Mouse (Mus musculus): ENCODE results near the gene Tm7sf2. TPM values are rescaled to one million over a fixed set of nuclear protein-coding genes. Genes with fewer than 3 reads are reported as not detected.

Tm7sf2 gene
- polyA plus RNA-seq (2017; shearing (Covaris generic)), result 1 to 10 TPM; 5.6 to 7.2 (median 6.9) TPM

DNA sequence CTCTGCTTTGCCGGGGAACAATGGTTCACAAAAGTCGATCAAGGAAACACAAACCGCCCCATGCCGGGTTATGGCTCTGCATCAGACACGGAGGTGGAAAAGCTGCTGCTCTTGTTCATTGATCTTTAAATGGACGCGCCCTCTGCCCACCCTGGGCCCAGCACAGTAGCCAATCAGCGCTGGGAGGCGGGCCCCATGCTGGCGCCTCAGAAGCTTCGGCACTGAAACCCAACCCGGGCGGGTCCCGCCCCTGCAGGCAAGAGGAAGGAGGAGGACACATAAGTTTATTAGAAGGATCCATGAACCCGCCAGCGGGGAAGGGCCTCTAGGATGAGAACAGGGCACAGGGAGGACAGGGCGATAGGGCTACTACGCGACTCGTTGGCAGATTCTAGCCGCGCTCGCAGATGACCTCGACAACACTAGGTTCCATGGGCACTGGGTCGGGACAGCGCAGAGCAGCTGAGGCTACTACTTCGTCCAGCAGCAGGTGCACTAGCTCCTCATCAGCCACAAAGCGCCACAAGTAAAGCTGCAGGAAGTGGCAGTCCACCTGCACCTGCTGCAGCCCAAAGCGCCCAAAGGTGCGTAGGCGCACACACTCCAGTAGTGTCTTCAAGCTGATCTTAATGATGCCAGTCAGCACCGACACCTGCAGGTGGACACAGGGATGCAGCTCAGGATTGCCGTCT, at the start of gene Tm7sf2:
Gene Tm7sf2, minus strand, starts transcription at position 650 of the 692 bp plus-strand sequence.
- ATAC-seq, result peak; percentile 91

DNA sequence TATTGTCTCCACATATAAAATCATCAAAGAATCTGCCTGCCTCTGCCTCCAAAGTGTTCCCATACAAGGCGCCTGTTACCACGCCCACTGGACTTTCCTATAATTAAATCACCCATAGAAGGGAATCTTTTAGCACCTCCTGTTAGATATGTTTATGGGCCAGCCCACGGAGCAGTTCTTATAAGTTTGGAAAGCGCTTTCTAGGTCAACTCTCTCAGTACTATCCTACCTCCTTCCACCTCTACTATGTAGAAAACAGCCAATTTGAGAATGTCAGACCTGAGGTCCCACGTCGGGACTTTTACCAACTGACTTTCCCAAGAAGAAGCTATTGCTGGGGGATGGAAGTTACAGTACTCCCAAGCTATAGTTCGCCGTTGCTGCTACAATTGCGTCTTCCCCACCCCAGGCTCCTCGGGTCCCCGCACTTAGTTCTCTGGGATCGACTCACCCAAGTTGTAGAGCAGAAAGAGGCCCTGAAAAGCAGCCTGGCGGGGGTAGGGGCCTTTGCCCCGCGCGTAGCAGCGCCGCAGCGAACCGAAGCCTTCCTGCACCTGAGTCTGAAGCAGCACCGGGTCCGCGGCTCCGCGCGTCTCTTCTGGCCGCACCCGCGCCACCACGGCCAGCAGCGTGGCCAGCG, 49.3 kb upstream of the Tm7sf2 start:
- no peak for ATAC-seq

DNA sequence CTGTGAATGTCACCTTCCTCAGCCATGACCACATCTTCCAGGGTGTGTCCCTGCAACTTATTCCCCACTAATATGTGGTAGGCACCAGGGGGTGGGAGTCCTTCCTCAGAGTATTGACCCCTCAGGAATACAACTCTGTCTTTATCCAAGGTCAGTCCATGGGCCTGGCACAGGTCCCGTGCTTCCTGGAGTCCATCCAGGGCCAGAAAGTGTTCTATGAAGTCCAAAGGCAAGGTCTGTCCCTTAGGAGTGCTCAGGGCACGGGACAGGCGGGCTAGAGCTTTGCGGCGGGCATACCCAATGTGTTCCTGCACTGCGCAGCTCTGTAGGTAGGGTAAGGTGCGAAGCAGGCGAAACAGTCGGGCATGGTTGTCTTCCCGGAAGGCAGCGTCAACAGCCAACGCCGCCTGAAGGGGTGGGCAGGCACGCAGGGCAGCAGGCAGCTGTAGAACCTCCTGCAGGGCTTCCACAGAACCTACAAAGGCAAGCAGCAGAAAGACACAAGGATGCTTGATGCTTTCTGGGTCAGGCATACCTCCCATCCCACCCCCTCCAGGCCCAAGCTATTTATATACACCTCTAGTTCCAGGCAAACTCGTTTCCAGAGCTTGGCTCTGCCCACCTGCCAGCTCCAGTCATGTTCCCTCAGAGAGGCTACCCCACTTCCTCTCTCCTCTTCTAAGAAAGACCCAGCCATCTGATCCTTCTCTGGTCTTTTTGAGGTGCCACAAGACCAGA, 48.1 kb upstream of the Tm7sf2 start:
- no peak for ATAC-seq

DNA sequence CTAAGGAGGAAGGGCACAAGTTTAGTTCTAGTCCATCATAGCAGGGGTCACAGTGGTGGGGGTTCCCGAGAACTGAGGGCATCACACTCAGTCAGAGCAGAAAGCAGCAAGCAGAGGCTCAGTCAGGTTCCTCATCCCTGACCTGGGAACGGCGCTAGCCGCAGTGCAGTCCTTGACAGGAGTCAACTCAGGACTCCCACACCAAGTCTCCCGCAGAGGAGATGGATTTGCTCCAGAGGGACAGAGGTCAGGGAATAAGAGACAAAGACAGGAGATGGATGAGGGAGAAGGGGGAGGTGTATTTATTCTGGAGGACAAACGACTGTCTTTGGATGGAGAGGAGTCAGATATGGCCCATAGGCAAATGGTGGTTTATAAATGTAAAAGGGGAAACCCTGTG, 44.9 kb upstream of the Tm7sf2 start:
- no peak for ATAC-seq

DNA sequence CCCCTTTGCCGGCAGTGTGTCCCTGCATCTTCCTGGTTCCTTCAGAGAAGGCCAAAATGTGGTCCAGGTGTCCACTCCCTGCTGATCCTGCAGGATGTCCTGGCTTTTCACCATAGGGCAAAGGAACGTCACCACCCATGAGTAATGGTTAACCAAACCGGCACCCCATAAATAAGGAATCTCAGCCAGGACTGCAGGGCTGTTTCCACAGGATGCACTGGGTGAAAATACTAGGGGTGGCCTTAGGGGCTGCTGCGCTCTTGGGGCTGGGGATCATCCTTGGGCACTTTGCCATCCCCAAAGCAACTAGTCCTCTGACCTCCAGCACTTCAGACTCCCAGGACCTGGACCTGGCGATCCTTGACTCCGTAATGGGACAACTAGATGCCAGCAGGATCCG, 37.4 kb upstream of the Tm7sf2 start, which contains the start of gene Naaladl1:
Gene Naaladl1, plus strand, starts transcription at position 197 of the 400 bp plus-strand sequence.
- ATAC-seq, result no peak

DNA sequence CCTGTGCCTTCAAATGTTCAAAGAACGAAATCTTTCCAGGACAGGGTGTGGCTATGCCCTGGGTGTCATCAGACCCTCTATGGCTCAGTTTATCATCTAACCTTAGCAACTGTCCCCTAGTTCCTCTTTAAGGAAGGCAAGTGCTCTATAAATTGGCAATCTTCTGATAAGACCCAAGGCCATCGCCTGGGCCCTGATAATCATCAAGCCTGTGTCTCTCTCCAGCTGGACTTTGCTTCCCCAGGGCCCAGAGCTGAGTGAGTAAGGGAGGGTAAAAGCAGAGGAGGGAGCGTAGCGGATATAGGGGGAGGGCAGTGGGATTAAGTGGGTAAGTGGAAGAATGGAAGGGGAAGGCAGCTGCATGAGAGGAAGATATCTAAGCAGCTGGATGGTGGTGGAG, 36.3 kb upstream of the Tm7sf2 start:
- no peak for ATAC-seq

DNA sequence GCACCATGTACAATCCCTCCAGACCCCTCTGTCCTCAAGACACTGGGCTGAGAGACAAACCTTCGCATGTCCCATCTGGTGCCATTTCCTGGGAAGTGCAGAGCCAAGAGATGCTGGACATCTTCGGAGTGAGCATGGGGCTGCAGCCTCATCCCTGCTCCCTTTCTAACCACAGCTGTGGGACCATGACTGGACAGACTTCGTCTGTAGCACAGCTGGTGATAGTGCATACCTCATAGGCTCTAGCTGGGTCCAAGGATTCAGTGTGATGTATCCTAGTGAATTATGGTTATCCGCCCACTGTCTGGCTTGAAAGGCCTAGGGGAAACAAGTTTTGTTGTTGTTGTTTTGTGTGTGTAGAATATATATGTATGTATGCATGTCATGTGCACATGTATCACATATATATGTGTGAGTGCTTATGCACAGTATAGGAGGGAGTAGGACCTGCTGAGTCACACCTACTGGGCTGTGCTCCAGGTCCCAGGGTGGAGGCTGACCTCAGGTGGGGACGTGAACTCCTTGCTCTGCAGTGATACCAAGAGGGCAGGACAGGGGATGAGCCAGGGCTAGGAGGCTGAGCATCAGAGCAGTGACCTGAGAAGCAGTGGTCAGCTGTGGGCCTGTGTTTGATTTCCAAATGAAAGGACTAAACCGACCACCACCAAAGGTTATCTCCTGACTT, 34.1 kb upstream of the Tm7sf2 start:
- ATAC-seq, result no peak

DNA sequence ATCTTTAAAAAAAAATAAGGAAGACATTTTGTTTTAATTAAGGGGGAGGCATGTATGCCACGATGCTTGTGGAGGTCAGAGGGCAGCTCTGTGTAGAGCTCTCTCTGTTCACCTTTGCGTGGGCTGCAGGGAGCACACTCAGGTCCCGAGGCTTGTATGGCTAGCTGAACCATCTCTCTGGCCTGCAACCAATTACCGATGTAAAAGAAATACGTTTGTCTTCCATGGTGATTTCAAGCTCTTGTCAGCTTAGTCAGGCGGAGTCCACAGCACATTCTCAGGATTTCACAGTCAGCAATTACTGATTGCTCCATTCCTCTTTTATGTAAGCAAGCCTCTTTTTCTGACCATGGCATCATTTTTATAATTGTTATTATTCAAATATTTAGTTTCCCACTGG, 33.0 kb upstream of the Tm7sf2 start:
- no peak for ATAC-seq

DNA sequence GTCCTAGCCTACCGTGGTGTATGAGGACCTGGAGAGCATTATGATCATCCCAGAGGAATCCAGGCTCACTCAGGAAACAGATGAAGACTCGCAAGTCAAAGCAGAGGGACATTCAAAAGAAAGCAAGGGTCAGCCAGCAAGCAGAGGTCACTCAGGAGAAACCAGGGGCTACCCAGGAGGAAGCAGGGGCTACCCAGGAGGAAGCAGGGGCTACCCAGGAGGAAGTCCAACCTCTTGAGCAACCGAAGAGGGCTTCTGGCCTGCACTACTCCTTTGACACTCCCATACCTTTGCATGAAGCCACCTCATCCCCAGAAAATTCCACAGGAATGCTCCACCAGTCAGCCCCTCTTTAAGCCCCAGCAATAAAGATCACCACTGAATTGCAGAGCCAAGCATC, 29.7 kb upstream of the Tm7sf2 start:
- no peak for ATAC-seq

DNA sequence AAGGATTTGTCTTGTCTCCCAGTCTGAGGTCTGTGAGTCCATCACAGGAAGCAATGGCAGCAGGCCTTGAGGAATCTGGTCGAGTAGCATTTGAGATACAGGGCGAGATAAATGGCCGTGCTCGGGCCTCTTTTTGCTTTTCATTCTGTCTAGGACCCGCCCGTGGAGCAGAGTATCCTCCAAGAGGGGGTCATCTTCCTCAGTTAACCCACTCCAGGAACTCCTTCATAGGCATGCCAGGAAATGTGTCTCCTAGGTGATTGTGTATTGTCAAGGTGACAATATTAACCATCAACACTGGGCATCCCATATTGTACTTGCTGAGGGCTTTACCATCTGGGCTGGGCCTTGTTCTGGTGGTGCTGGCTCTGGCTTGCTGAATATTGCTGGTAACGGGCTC, 25.9 kb upstream of the Tm7sf2 start, which contains the start of gene AC131692.1:
Gene AC131692.1, plus strand, starts transcription at position 301 of the 400 bp plus-strand sequence.
- no peak for ATAC-seq

DNA sequence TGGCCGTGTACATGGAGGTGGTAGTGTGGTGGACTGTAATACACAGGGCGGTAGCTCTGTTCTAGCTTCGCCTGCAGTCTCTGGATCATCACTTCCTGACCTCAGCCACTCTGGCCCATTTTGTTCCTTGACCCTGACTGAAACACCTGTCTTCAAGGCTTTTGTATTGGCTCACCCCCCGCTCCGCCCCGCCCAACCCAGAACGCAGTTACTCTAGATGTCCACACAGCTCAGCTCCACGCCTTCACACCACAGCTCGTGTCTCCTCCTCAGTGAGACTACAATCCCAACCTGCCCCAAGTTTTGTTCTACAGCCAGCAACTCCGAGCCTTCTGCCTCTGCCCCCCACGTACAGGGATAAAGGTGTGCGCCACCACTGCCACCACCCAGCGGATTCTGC, 20.7 kb upstream of the Tm7sf2 start:
- ATAC-seq, result no peak

DNA sequence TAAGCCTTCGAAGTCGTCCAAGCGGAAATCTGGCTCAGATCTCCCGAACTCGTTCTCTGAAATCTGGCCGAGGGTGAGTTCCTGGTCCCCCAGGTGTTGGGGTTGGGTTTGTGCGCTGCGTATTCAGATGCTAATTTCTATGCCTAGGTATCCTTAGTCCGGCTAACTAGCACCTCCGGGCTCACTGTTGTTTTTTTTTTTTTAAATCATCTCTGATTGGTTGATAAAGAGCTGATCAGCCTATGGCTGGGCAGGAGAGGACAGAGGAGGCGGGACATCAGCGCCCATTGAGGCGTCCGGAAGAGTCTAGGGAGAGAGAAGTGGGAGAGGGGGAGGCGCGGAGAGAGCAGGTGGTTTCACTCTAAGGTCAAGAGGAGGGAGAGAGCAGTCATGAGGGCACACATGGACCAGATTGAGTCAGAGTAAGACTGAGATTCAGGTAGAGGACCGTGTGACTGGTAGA, 17.3 kb upstream of the Tm7sf2 start:
- ATAC-seq, result peak; percentile 86

DNA sequence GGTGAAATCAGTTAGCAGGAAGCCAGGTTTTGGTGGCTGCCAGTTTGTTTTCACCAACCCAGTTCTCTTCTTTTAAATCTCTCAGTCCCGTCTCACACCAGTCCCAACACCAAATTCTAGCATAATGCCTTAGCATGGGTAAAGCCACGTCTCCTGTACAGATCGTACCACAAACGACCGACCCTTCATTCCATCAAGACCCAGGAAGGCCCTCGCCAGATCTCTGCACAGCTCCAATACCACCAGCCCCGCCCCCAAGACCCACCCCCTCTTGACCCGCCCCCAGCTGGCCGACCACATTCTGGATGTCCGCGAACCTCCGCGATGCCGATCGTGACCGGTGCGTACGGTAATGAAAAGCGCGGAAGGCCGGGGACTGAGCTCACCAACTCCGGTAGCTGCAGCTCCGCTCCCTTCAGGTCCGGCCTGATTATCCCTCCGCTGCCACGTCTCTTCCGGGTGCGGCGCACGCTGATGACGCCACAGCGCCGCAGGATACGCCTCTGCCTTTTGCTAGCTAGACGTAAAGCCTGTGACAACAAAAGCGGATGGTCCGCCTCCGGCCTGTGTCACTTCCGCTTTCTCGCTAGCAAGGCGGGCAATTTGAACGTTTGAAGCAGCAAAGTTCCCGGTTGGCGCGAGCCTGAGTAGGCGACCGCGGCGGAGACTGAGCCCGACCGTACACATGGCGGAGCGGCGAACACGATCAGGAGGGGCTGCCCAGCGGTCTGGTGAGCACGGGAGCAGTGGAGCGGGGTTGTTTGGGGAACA, 16.5 kb upstream of the Tm7sf2 start, which contains the start of the genes Zfpl1 and Cdca5:
Gene Zfpl1, minus strand, starts transcription at position 479 of the 771 bp plus-strand sequence.
Gene Cdca5, plus strand, starts transcription at position 506 of the 771 bp plus-strand sequence.
- peak; percentile 87 for ATAC-seq

DNA sequence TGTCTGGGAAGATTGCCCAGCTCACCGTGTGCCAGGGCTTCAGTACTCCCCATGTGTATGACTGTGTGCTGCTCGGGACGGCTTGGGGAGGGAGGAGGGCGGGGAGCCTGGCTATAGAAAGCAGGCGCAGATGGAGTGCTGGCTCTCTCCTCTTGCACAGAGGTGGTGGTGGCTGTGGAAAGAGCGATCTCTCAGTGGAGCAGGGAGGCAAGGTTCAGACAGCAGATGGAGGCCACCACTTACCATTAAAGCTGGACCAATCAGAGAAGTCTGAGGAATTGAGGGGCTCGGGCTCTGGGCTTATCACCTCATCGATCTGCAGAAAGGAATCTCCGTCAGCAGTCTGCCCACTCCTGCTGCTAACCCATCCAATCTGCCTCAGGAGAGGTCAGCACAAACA, 14.0 kb upstream of the Tm7sf2 start, which contains the start of gene Gm28374:
Gene Gm28374, minus strand, starts transcription at position 101 of the 400 bp plus-strand sequence.
- no peak for ATAC-seq

DNA sequence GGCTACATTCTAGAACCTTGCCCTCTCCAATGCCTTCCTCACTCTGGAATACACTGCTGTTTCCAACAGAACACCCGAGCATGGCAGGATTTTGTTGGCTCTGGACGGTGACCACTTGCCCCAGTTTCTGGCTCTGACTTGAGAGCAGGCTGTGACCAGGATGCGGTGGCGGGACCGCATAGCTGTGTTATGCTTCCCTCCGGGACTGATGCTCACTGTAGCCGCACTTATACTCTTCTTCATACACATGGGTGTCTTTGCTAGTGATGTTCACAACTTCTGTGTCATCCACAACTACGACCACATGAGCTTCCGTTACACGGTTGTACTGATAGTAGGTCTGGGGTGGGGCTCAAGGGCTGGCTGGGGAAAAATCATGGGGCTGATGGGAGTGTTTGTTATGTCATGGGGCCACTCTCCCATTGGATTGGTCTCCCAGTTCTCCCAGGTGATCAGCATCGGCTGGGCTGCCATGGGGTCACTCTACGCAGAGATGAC, 11.9 kb upstream of the Tm7sf2 start, which contains the start of gene Tmem262:
Gene Tmem262, plus strand, starts transcription at position 51 of the 498 bp plus-strand sequence.
- no peak for ATAC-seq

DNA sequence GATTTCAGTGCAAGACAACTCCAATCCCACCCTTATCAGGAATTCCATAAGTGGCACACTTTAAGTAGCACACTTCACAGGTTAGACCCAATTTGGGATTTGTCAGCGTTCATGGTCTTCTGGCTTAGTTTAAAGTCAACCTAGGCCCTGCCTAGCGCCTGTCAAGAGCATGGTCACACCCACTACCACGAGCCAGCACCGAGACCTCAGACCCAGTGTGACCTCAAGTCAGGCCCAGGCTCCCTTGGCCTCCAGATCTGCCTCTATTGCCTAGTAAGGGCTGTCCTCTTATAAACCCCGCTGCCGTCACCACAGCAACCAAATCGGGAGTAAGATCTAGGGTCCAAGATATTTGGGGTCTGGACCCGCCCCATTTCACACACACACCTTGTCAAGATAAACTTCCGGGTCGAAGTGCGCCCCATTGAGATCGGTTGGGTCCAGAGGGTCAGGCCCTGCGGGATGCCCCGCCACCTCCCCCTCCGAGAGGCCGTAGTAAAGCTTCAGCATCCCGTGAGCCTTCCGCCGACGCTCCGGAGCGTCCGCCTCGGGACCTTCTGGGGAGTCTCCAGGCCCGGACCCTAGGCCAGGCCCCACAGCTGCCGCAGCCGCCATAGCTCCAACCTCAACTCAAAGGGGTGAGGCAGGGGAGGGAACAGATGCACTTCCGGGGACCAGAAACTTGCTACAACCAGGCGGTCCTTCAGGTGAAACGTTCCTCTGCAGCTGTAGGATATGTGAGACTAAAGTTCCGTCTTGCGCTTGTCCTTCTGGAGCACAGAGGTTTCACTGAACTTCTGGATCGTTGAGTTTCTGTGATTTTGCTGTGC, 8.6 kb upstream of the Tm7sf2 start, which contains the start of gene Vps51:
Gene Vps51, minus strand, starts transcription at position 668 of the 830 bp plus-strand sequence.
- peak; percentile 96 for ATAC-seq

DNA sequence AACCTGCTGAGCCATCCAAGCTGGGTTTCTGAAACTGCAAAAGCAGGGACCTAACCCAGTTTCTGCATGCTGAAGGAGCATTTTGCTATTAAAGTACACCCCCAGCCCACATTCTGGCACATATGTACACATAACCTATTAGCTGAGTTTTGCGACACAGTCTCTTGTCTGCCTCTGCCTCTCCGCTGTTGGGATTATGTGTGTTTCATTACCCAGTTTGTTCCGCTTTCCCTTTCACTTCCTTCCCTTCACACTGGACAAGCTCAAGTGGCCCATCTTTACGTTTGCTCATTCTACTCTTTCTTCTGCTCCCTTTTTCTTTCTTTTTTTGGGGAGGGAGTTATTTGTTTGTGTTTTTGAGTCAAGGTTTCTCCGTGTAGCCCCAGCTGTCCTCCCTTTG, 5.7 kb upstream of the Tm7sf2 start:
- no peak for ATAC-seq

DNA sequence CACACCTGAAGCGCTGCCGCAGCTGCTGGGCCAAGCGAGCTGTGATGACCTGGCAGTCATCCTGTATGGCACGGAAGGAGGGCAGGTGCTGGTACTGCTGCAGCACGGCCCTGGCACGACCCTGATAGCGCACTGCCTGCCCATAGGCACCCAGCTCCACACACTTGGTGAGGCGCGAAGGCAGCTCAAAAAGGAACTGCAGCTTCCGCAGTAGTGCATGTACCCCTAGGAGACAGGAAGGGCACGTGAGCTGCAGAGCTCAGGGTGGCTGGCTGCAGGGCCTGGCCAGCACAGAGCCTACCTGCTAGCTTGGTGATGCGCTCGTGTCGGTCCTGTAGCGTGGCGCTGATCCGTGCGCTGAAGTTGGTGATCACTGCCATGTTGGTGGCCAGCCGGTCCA, 3.1 kb upstream of the Tm7sf2 start:
- ATAC-seq, result no peak

DNA sequence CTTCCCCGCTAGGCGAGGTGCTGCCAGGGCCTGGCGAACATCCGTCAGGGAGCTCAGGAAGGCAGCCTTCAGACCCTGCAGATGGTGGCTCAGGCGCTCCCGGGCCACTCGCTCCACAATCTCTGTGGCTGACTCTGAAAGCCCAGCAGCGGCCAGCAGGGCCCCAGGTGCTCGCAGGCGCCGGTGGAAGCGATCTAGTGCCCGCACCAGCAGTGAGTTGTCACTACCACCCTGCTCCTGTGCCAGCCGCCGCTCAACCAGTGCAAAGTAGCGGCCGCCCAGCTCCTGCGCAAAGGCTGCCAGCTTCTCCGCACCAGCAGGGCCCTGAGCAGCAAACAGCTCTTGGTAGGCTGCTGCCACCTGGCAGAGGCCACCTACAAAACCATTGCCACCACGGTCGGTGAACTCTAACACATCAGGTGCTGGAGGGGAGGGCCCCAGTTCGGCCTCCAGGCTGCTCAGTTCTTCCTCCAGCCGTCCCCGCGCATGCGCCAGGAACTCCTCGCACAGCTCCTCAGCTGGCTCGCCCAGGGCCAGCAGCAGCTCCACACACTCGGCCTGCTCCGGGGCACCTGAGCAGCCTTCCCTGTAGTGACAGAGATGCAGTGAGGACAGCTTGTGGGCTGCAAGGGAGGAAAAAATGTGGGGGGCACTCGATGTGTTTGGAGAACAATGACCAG, 2.5 kb upstream of the Tm7sf2 start:
- no peak for ATAC-seq

DNA sequence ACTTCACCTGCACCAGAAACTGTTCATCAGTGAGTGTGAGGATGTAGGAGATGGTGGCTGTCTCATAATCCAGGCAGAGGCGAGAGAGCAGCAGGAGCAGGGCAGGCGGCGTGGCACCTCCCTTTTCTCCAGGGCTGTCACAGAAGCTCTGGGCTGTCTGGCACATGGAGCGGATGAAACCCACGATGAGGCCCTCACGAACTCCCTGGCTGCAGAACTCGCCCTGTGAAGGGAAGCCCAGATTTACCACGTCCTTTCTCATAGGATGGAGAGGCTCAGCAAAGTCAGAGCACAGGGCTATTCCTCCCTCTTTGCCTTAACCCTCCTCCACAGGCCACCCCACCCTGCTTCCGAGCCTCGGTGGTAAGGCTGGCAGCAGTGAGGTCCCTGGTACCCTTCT, 1.7 kb upstream of the Tm7sf2 start:
- no peak for ATAC-seq
